Mouse (Mus musculus): ENCODE data around the gene B4galt3. TPM values are rescaled to one million over a fixed set of nuclear protein-coding genes. Genes with fewer than 3 reads are reported as not detected.
A peak's percentile ranks its signal among the peaks of the same experiment; 100 is the strongest.
"Not testable (repeated sequence)": the region's sequence is repeated elsewhere in the genome, so short reads cannot be mapped to it uniquely, and the experiment has no call there.

The B4galt3 gene
- total RNA-seq, 2 experiments from 2014 or later = 8.6 to 9.8 TPM

DNA sequence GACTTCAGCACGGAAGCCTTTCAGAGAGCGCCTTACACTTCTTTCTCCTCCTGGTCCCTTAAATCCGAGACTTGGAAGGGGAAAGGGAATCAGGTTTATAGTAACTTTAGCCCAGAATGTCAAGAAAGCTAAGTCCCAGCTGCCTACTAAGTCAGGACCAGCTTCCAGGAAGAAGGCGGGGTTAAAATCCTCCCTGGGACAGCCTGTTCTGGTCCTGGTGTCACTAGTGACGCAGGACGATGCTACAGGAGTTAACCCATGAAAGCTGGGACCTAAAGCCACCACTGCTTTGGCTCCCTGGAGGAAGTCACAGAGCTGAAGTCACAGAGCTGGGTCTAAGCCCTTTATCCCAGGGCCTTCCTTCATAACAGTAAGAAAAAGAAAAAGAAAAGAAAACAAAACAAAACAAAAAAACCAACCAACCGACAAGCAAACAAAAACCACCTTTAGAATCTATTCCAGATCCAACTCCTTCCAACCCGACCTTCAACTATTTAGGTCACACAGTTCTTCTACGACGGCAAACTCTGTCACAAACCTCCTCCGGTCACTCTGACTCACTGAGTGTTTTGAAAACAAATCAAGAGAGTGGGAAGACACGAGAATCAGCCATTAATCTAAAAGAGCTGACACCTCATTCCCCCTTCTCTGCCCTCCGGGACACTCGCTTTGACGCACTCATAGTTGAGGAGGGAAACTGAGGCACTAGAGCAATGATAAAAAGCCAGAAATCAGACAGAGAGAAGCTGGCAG lies 30.0 kb upstream of the B4galt3 start:
- peak; percentile 75 for DNase-seq

DNA sequence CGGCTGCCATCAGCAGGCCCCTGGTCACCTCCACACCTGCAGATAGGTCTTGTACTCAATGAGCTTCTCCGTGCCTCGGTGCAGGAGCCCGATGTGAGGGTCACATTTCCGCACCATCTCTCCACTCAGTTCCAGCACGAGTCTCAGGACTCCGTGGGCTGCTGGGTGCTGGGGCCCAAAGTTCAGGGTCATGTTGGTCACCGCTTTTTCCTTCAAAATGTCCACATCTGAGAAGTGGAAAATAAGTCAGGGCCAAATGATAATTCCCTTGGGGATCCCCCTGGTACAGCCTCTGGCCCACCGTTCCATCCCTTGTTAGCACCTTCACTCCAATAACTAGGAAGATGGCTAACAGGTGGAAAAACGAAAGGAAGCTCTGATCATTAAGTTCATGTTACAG lies 29.2 kb upstream of the B4galt3 start:
- DNase-seq = no peak

DNA sequence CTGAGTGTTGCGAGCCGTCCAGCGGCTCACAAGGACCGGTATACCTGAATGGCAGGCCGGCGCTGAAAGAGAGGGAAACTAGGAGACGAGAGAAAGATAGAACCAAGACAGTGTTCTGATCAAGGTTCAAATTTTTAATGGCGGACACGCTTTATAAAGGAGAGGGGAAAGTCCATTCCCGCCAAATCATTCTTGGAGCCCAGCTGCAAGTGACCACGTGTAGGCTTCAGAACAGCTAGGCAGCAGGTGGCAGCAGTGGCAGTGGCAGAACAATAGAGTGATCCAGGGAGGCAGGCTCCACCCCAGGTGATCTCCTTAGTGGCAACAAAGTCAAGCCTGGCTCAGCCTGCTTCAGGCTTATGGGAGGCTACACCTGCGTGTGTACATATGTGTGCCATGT lies 28.2 kb upstream of the B4galt3 start:
- DNase-seq = not testable (repeated sequence)

DNA sequence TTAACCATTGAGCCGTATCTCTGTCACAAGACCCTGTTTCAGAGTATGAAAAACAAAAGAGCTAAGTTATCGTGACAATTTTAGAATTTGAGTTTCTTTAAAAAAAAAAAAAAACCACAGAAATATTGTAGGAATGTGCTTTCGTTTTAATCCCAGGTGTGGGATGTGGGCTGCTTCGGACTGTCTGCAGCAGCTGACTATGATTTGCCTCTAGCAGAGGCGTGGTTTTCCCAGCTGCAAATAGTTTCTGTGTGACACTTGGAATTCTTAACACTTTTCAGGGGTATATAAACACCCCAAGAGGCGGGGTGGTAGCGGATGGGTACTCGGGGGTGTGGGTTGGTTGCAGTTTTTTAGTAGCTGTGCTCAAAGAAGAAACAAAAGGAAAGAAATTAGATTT lies 24.8 kb upstream of the B4galt3 start:
- DNase-seq = no peak

DNA sequence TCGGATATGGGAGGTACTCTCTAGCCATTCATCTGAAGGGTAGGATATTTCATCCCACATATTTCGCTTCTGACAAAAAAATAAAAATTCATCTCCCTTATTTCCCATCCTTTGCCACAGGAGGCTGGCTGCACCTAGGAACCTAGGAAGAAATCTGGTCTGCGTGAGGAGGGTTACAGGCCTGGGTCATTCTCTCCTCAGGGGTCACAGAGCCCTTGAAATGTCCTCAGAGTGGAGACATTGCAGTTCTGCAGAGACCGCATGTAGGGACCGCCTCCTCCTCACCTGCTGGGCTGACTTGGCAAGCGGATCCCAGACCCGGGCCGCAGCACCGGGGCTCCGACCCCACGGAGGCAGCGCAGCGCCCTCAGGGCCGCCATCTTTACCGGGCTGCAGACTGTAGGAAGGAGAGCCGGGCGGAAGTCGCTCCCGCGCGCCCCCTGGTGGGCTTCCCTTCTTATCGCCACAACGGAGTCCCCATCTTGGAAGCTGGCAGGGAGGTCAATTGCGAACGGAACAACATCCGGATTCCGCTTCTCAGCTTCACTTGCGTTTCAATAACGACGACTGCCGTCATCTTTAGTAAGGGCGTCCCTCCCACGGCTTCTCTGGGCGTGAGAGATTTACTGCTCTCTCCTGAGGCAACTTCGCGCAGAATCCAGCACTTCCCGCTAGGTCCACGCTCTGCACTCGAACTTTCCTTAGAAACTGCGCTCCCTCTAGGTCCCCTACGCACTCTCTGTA lies 23.2 kb upstream of the B4galt3 start:
- peak; percentile 97 for DNase-seq

DNA sequence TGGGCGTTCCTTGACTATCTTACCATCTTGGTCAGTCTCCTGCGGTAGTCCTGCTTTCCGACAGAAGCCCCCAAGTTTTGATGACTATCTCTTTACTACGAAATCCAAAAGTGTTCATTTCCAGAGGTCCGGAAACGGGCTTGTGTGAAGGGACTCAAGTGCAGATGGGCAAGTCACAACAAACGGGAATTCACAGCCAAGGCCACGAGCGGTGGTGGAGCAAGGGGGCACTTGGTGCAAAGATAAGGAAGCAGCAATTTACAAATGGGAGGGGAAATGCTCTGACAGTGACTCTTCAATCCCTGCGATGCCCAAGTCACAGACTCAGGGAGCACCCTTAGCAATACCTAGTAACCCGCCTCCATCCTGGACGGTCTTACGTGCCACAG lies 22.7 kb upstream of the B4galt3 start:
- no peak for DNase-seq

DNA sequence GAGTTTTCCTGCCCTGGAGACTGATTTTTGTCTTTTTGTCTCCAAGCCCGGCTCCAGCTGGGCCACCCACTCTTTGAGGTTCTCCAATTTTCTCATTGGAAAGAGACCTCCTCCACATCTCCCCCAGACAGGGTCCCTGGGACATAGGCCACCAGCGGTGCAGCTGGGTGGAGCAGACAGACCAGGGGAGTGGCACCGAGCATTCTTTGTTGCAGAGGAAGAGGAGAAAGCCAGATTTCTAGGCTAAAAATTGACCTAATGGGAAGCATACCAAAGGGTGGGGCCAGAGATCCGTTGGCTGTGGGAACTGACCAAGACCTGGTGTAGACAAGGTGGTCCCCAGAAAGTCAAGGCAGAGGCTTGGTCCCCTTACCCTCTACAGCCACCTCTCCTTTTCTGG lies 22.2 kb upstream of the B4galt3 start:
- no peak for DNase-seq

DNA sequence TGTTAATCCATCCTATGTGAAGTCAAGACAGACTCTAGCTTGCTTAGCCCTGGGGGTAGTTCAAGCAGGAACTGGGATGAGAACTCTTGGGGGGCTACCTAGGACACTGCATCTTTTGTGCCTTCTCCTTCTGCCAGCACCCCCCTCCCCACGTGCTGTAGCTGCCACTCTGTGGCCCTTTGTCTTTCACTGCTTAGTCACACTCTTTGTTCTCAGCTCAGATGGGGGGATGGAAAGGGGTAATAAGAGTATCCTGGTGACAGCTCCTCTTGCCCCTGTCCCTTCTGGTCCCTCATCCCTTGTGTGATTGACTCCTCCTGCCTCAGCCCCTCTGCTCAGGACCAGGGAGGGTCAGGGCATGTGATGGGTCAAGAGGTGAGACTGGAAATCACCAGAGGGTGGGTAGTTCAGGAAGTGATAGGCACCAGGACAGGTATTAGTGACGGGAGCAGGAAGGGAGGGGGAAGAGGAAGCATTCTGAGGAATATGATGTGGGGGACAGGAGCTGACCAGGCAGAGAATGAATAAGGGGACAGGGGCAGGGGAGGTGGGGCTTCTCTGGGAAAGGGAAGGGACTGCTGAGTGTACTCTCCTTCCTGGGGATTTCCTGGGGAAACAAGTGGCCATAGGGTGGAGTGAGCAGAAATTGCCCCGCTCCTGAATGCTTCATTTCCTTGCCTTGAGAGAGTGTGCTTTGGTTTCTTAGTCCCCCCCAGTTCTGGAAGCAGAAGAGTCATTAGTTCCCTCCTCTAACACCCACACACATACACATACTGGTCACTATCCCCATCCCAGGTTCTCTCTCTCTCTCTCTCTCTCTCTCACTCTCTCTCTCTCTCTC lies 21.5 kb upstream of the B4galt3 start:
- no peak for DNase-seq

DNA sequence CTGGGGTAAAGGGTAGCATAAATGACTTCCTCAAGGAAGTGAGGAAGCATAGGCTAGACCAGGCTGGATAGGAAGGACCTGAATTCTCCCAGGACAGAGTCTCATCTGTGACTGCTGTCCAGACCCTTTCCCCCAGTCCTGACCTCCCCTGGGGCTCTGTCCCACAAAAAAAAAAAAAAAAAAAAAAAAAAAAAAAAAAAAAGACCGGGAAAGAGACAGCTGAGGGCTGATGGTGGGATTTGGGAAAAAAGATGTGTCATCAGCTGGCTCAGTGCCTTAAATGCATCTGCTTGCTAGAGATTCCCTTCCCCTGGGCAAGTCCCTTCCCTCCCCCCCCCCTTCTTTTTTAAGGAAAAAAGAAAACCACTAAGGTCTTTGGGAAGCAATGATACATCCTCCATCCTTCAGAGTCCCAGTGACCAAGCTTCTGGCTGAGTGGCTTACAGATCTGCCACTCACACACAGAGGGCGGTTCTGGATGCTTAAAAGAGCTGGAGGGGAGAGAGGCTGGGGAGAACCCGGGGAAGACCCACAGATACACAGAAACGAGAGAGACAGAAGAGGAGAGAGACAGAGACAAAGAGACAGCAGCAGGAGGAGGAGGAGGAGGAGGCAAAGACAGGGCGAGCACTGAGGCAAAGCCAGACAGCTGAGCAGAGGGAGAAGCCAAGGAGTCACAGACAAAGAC lies 20.1 kb upstream of the B4galt3 start, which contains the start of gene Adamts4:
Gene Adamts4 (plus strand): TSS at position 509 of the 688 bp plus-strand sequence.
- DNase-seq = peak; percentile 45

DNA sequence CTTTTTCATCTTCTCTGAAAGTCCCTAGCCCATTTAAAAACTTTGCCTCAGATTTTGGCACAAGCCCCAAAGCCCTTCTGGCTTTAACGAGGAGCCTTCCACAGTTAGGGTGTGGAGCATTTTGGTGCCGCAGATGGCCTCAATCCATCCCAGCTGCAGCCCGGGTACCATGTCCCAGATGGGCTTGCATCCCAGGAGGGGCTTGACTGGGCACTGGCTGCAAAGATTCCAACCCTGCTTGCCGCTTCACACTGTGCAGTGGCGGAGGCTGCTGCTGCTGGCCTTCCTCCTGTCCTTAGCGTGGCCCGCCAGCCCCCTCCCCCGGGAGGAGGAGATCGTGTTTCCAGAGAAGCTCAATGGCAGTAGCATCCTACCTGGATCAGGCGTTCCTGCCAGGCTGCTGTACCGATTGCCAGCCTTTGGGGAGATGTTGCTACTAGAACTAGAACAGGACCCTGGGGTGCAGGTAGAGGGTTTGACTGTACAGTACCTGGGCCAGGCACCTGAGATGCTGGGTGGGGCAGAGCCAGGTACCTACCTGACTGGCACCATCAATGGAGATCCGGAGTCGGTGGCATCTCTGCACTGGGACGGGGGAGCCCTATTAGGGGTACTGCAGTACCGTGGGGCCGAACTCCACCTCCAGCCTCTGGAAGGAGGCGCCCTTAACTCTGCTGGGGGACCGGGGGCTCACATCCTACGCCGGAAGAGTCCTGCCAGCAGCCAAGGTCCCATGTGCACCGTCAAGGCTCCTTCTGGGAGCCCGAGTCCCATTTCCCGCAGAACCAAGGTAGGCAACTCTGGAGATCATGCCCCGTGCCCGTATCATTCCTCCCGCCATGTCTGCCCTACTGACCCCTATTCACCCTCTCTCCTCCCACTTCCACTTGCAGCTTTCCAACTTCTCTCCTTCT lies 19.2 kb upstream of the B4galt3 start, which contains the start of gene Ndufs2:
Gene Ndufs2 (minus strand): TSS at position 709 of the 914 bp plus-strand sequence.
- peak; percentile 46 for DNase-seq

DNA sequence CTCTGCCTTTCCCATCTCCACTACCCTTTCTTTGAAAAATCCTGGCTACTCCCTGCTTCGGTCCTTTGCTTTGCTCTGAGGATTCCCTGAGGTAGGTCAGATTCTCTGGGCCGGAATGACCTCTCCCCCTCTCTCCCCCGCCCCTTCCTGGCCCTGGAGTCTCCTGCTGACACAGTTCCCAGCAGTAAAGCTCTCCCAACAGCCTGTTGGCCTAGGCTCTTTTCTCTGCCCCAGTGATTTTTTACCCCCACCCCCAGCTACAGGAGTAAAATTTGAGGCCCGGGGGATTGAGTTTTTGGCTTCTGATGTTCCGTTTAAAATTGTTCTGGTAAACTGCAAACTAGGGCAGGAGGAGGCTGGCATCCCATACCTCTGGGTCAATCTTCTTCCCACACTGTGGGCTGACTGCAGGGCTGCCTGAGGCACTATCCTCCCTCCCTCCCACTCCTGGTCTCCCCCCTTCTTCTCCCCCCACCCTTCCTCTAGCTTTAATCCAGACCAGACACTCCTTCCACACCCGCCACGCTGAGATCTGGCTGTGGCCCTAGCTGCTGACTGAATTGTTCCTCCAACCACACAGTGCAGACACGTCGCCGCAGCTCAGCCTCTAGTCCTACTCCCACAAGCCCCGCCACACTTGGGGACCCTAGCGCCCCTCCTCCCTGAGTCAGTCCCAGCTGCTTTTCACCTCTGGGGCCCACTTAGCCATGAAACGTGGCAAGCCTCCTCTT lies 18.4 kb upstream of the B4galt3 start:
- DNase-seq = peak; percentile 36

DNA sequence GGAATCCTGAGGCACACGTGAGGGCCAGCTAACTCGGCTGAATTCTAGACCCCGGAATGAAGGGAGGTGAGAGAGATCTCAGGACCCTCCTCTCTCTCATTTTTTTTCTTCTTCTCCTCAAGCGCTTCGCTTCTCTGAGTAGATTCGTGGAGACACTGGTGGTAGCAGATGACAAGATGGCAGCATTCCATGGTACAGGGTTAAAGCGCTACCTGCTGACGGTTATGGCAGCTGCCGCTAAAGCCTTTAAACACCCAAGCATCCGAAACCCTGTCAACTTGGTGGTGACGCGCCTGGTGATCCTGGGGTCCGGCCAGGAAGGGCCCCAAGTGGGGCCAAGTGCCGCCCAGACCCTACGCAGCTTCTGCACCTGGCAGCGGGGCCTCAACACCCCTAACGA lies 17.7 kb upstream of the B4galt3 start:
- no peak for DNase-seq

DNA sequence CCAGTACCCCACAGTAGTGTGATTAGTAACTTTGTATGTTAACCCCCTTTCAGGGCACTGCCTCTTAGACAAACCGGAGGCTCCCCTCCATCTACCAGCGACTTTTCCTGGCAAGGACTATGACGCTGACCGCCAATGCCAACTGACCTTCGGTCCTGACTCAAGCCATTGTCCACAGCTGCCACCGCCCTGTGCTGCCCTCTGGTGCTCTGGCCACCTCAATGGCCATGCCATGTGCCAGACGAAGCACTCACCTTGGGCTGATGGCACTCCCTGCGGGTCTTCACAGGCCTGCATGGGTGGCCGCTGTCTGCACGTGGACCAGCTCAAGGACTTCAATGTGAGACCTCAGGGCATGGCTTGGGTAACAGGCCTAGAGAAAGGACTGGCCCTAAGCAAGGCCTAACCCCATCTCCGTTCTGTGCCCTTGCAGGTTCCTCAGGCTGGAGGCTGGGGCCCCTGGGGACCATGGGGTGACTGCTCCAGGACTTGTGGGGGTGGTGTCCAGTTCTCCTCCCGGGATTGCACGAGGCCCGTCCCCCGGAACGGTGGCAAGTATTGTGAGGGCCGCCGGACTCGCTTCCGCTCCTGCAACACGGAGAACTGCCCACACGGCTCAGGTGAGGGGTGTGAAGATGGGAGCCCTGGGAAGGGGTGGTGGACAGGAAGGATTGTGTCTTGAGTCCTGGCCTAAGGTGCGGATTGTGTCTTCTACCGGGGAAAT lies 13.9 kb upstream of the B4galt3 start:
- DNase-seq = no peak

DNA sequence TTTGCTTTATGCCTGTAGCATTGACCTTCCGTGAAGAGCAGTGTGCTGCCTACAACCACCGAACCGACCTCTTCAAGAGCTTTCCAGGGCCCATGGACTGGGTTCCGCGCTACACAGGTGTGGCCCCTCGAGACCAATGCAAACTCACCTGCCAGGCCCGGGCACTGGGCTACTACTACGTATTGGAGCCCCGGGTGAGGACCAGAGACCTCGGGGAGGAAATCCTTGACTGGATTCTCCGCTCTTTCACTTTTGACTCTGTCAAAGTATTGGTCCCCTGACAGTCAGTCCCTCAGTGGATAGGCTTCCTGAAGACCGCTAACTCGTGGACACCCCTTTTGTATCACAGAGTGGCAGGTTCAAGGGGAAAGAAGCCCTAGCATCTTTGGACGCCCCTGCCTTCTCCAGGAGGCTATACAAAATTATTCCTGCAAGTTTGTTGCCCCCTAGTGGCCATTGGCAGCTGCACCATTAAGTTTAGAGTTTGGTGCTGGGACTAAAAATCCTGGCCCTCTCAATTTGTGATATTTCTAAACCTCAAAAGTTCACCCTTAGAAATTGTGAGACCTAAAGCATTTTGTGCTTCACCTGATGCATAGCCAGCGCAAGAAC lies 13.1 kb upstream of the B4galt3 start:
- no peak for DNase-seq

DNA sequence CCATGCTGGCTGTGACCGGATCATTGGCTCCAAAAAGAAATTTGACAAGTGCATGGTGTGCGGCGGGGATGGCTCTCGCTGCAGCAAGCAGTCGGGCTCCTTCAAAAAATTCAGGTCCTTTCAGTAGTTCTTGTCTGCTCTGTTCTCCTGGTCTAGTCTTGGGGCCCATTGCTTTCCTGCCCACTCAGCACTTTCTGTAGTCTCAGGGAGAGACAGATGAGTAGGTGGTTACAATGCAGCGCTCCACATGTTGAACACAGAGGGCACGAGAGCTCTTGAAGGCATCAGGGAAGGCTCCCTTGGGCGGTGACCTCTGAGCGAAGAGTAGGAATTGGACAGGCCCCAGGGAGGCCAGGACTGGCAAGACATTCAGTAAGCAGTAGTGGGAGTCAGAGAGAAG lies 12.3 kb upstream of the B4galt3 start:
- DNase-seq = no peak

DNA sequence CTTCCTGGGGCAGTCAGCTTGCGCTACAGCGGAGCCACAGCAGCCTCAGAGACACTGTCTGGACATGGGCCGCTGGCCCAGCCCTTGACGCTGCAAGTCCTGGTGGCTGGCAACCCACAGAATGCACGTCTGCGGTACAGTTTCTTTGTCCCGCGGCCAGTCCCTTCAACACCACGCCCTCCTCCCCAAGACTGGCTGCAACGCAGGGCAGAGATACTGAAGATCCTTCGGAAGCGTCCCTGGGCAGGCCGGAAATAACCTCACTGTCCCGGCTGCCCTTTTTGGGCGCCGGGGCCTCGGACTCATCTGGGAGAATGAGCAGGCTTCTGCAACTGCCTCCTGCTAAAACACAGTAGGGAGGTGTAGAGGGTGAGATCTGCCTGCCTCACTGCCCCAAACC lies 11.2 kb upstream of the B4galt3 start:
- no peak for DNase-seq

DNA sequence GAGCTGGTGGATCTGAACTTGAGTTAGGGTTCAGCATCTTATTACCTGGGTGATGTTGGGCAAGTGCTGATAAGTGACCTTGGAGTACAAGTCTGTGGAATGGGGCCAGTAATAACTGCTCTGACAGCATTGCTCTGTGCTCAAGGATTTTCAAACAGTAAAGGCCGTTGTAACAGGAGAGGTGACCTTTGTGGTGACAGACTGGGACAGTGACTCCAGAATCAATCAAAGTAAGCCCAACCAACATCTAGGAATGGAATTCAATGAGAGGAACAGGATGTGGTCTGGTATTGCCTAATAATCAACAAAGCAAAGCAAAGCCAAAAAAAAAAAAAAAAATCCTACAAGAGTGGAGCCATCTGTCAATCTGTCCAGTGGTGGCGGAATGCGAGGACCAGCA lies 9.8 kb upstream of the B4galt3 start:
- DNase-seq = no peak

DNA sequence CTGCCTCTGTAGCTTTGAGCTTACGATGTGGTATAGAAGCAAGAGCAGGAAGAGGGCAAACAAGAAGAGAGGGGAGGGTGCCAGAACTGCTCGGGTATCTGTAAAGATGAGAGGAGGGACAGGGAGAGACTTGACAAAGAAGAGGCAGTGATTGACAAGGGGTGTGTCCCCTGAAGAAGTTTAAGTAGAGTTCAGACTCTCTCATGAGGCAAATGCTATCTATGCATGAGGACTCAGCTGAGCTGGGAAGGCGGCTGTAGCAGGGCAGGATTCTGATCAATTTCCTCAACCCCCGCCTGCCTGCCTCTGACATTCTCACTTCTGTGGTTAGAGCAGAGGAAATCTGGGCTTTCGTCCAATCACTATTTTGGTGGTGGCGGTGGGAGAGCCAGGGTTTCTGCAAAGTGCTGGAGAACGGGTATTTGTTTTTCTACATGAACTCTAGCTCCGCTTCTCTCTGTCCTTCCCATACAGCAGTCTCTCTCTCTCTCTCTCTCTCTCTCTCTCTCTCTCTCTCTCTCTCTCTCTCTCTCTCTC lies 7.5 kb upstream of the B4galt3 start:
- peak; percentile 61 for DNase-seq

DNA sequence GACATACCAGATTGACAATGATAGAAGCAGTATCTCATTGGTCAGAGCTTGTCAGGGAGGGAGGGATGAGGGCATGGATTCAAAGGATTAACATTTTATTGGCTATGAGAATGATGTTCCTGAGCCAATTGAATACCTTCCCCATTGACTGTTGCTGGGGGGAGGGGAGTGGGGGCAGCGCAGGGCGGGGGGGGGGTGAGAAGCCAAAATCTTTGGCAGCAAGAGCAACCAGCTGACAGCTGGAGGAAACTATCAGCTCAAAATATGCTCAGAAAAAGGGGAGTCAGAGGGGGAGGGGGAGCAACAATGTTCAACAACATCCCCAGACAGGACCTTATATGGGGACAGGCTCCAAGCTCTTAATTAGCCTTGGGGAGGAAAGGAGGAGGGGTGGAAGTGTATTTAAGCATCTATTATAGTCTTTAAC lies 6.9 kb upstream of the B4galt3 start:
- DNase-seq = no peak

All from gastrocnemius, postnatal 25 days (tissue).